Mouse (Mus musculus): ENCODE data around the gene Supv3l1. TPM values are rescaled to one million over a fixed set of nuclear protein-coding genes. Genes with fewer than 3 reads are reported as not detected.
"Not testable (repeated sequence)": the region's sequence is repeated elsewhere in the genome, so short reads cannot be mapped to it uniquely, and the experiment has no call there.

Supv3l1 gene
- 30.6 TPM for polyA plus RNA-seq (2012; fragmentation: generic; extraction: Trizol)

- peaks cover 18% of the 10 kb centered on the region for H3K79me2 ChIP-seq (ENCODE audit: control insufficient read depth, insufficient read depth)
- no peaks in the 10 kb centered on the region for H3K27me3 ChIP-seq (ENCODE audit: control insufficient read depth, insufficient read depth, insufficient read length)
- TF ChIP-seq USF1 (IDR thresholded peaks at IDR 0.05; ENCODE audit: low read depth): peak; percentile 99
- TF ChIP-seq POLR2A (IDR thresholded peaks at IDR 0.05; ENCODE audit: insufficient read length, low read depth): peak; percentile 49
- no peak for TF ChIP-seq TCF3 (IDR thresholded peaks at IDR 0.05; ENCODE audit: insufficient read length, low read depth)
- TF ChIP-seq REST (IDR thresholded peaks at IDR 0.05; ENCODE audit: insufficient read depth, insufficient read length): no peak
- peak; percentile 86 for TF ChIP-seq SRF (IDR thresholded peaks at IDR 0.05; ENCODE audit: control insufficient read depth, insufficient read length, low read depth)
- no peak for TF ChIP-seq MYOG (IDR thresholded peaks at IDR 0.05; ENCODE audit: control insufficient read depth in 1 of 3, insufficient read depth in 1 of 3, insufficient read length in 2 of 3, low read depth in 2 of 3)
- TF ChIP-seq E2F4 (IDR thresholded peaks at IDR 0.05; ENCODE audit: insufficient read depth): no peak
- no peak for TF ChIP-seq TCF12 (IDR thresholded peaks at IDR 0.05; ENCODE audit: insufficient read depth, poor library complexity, severe bottlenecking)
- TF ChIP-seq MYOD1 (IDR thresholded peaks at IDR 0.05; ENCODE audit: control insufficient read depth in 1 of 3, insufficient read length in 2 of 3, low read depth in 2 of 3): no peak
- TF ChIP-seq CEBPB (IDR thresholded peaks at IDR 0.05; ENCODE audit: insufficient read depth, poor library complexity, severe bottlenecking): no peak
- peak; percentile 99 for TF ChIP-seq MAX (IDR thresholded peaks at IDR 0.05; ENCODE audit: low read depth)
- peak; percentile 51 for TF ChIP-seq POLR2AphosphoS2 (IDR thresholded peaks at IDR 0.05; ENCODE audit: insufficient read length, low read depth)
- H3K36me3 ChIP-seq (ENCODE audit: control insufficient read depth, insufficient read depth): peaks cover 5% of the 10 kb centered on the region
- H3K4me3 ChIP-seq: peak within 1 kb of the TSS; percentile 93
- H3ac ChIP-seq (ENCODE audit: control insufficient read depth, insufficient read length): peak within 1 kb of the TSS; percentile 76
- H3K4me2 ChIP-seq (ENCODE audit: low read depth): peak within 1 kb of the TSS; percentile 99
Measured at GRCm38 (mm10) chr10:62449364-62450279, at the start of gene Supv3l1, which contains the start of gene 4930507D05Rik. TSS of gene Supv3l1 (minus strand) at chr10:62449738. TSS of gene 4930507D05Rik (plus strand) at chr10:62449489.

- not testable (repeated sequence) for H3ac ChIP-seq (ENCODE audit: control insufficient read depth, insufficient read length); H3K27me3 ChIP-seq (ENCODE audit: control insufficient read depth, insufficient read depth, insufficient read length); H3K79me2 ChIP-seq (ENCODE audit: control insufficient read depth, insufficient read depth); H3K4me3 ChIP-seq; H3K4me2 ChIP-seq (ENCODE audit: low read depth); H3K36me3 ChIP-seq (ENCODE audit: control insufficient read depth, insufficient read depth)
Measured at GRCm38 (mm10) chr10:62491681-62492080, 42.1 kb upstream of the Supv3l1 start.

- H3ac ChIP-seq (ENCODE audit: control insufficient read depth, insufficient read length): no peak overlapping the region
- H3K4me3 ChIP-seq: no peak overlapping the region
- H3K27me3 ChIP-seq (ENCODE audit: control insufficient read depth, insufficient read depth, insufficient read length): no peaks in the 10 kb centered on the region
- H3K36me3 ChIP-seq (ENCODE audit: control insufficient read depth, insufficient read depth): no peaks in the 10 kb centered on the region
- H3K79me2 ChIP-seq (ENCODE audit: control insufficient read depth, insufficient read depth): peaks cover 30% of the 10 kb centered on the region
- TF ChIP-seq MYOG (IDR thresholded peaks at IDR 0.05; ENCODE audit: control insufficient read depth in 1 of 3, insufficient read depth in 1 of 3, insufficient read length in 2 of 3, low read depth in 2 of 3) (no peak), SRF (IDR thresholded peaks at IDR 0.05; ENCODE audit: control insufficient read depth, insufficient read length, low read depth) (no peak), POLR2AphosphoS2 (IDR thresholded peaks at IDR 0.05; ENCODE audit: insufficient read length, low read depth) (no peak), REST (IDR thresholded peaks at IDR 0.05; ENCODE audit: insufficient read depth, insufficient read length) (no peak), MYOD1 (IDR thresholded peaks at IDR 0.05; ENCODE audit: control insufficient read depth in 1 of 3, insufficient read length in 2 of 3, low read depth in 2 of 3) (no peak), TCF12 (IDR thresholded peaks at IDR 0.05; ENCODE audit: insufficient read depth, poor library complexity, severe bottlenecking) (no peak), CEBPB (IDR thresholded peaks at IDR 0.05; ENCODE audit: insufficient read depth, poor library complexity, severe bottlenecking) (no peak), TCF3 (IDR thresholded peaks at IDR 0.05; ENCODE audit: insufficient read length, low read depth) (no peak), USF1 (IDR thresholded peaks at IDR 0.05; ENCODE audit: low read depth) (no peak), MAX (IDR thresholded peaks at IDR 0.05; ENCODE audit: low read depth) (no peak), E2F4 (IDR thresholded peaks at IDR 0.05; ENCODE audit: insufficient read depth) (no peak)
- H3K4me2 ChIP-seq (ENCODE audit: low read depth): peak overlapping the region; percentile 90
Measured at GRCm38 (mm10) chr10:62488266-62488665, 38.7 kb upstream of the Supv3l1 start.

GRCm38 (mm10) chr10:62486618-62487415 lies 37.3 kb upstream of the Supv3l1 start, which contains the start of gene Vps26a:
TSS of gene Vps26a (minus strand) at chr10:62486805.
- H3K4me2 ChIP-seq (ENCODE audit: low read depth): peak within 1 kb of the TSS; percentile 91
- no peaks in the 10 kb centered on the region for H3K36me3 ChIP-seq (ENCODE audit: control insufficient read depth, insufficient read depth)
- peaks cover 44% of the 10 kb centered on the region for H3K79me2 ChIP-seq (ENCODE audit: control insufficient read depth, insufficient read depth)
- no peaks in the 10 kb centered on the region for H3K27me3 ChIP-seq (ENCODE audit: control insufficient read depth, insufficient read depth, insufficient read length)
- H3K4me3 ChIP-seq: peak within 1 kb of the TSS; percentile 70
- TF ChIP-seq POLR2A (IDR thresholded peaks at IDR 0.05; ENCODE audit: insufficient read length, low read depth) (peak; percentile 83), POLR2AphosphoS2 (IDR thresholded peaks at IDR 0.05; ENCODE audit: insufficient read length, low read depth) (peak; percentile 82), USF1 (IDR thresholded peaks at IDR 0.05; ENCODE audit: low read depth) (peak; percentile 95), MYOD1 (IDR thresholded peaks at IDR 0.05; ENCODE audit: control insufficient read depth in 1 of 3, insufficient read length in 2 of 3, low read depth in 2 of 3) (peak in 1 of 3 experiments; percentile 0), SRF (IDR thresholded peaks at IDR 0.05; ENCODE audit: control insufficient read depth, insufficient read length, low read depth) (no peak), CEBPB (IDR thresholded peaks at IDR 0.05; ENCODE audit: insufficient read depth, poor library complexity, severe bottlenecking) (peak; percentile 84), REST (IDR thresholded peaks at IDR 0.05; ENCODE audit: insufficient read depth, insufficient read length) (no peak)
- peak within 1 kb of the TSS; percentile 24 for H3ac ChIP-seq (ENCODE audit: control insufficient read depth, insufficient read length)

Data from myocyte (in vitro differentiated cells).